Mouse (Mus musculus) liver, postnatal 0 days (tissue): ENCODE results near the gene Nubpl.

ENCODE experiments used
- CTCF ChIP-seq: sonication (generic); IDR thresholded peaks from 2 replicates; pipeline ENCODE4 v1.5.1; 2016; ENCODE audit warnings: antibody characterized with exemption, low read depth
- EP300 ChIP-seq: IDR thresholded peaks from 2 replicates; pipeline ENCODE4 v1.6.1; 2016; ENCODE audit warnings: antibody characterized with exemption, low read depth, mild to moderate bottlenecking

- TF ChIP-seq CTCF = no peak
- no peak for TF ChIP-seq EP300
Observed at GRCm38 (mm10) chr12:52289594-52289993, 192.1 kb downstream of the Nubpl start.
